Mouse (Mus musculus) CH12.LX (cell line): ENCODE results near the gene Pdss1. TPM values are rescaled to one million over a fixed set of nuclear protein-coding genes. Genes with fewer than 3 reads are reported as not detected.
"Not testable (repeated sequence)": the region's sequence is repeated elsewhere in the genome, so short reads cannot be mapped to it uniquely, and the experiment has no call there.

Source experiments
- DNase-seq: peaks from one replicate; pipeline ENCODE4 v3.0.0-alpha.2; 2013; ENCODE audit errors: extremely low read depth
- H3K27ac ChIP-seq: 2 replicates; pipeline ENCODE4 v1.5.1; 2012; ENCODE audit warnings: low read depth, mild to moderate bottlenecking, control low read depth, moderate library complexity; ENCODE audit not compliant: insufficient read depth
- H3K27me3 ChIP-seq: replicated peaks from 2 replicates; pipeline ENCODE3; 2012; ENCODE audit warnings: inconsistent platforms
- H3K36me3 ChIP-seq, 2 experiments: replicated peaks in 1 of 2; 2 replicates each; pipeline versions ENCODE3 to v1.6.1; 2012; ENCODE audit warnings: inconsistent platforms in 1 of 2, low read length in 1 of 2, mild to moderate bottlenecking in 1 of 2, mixed read lengths in 1 of 2, moderate library complexity in 1 of 2; ENCODE audit not compliant: control insufficient read depth in 1 of 2, insufficient read depth in 1 of 2
- H3K4me1 ChIP-seq, 2 experiments: 2 replicates each; pipeline ENCODE4 v1.6.1; 2012; ENCODE audit warnings: inconsistent platforms in 1 of 2, moderate library complexity in 1 of 2; ENCODE audit not compliant: insufficient read depth in 2 of 2, control insufficient read depth in 1 of 2
- H3K4me2 ChIP-seq: 2 replicates; pipeline ENCODE4 v1.6.1; 2012; ENCODE audit warnings: low read depth, mild to moderate bottlenecking, control low read depth; ENCODE audit not compliant: poor library complexity, insufficient read depth, severe bottlenecking
- H3K4me3 ChIP-seq, 3 experiments: fragments of 150-350 bp in 1 of 3; sonication (generic) in 1 of 3; replicated peaks in 1 of 3; 2 replicates each; pipeline versions ENCODE3 to v1.5.1; 2011 to 2012; ENCODE audit warnings: low read depth in 2 of 3, low read length in 2 of 3, mild to moderate bottlenecking in 2 of 3, moderate library complexity in 2 of 3, control low read depth in 1 of 3, improper control_type of control experiment in 1 of 3, inconsistent platforms in 1 of 3, mixed read lengths in 1 of 3; ENCODE audit not compliant: poor library complexity in 1 of 3
- H3K79me2 ChIP-seq: replicated peaks from 2 replicates; pipeline ENCODE4 v1.6.1; 2012; ENCODE audit warnings: mild to moderate bottlenecking, moderate library complexity; ENCODE audit not compliant: control insufficient read depth, poor library complexity, insufficient read depth, severe bottlenecking; ENCODE audit errors: extremely low read depth
- H3K9ac ChIP-seq: 2 replicates; pipeline ENCODE4 v1.6.1; 2012; ENCODE audit warnings: low read depth, mild to moderate bottlenecking, control low read depth, moderate library complexity; ENCODE audit not compliant: insufficient read depth
- H3K9me3 ChIP-seq: replicated peaks from 2 replicates; pipeline ENCODE3; 2012; ENCODE audit warnings: low read length, inconsistent platforms, mixed read lengths
- CHD1 ChIP-seq: IDR thresholded peaks from 2 replicates; pipeline ENCODE4 v1.6.1; 2012; ENCODE audit warnings: low read depth, low read length, improper control_type of control experiment, inconsistent platforms
- CTCF ChIP-seq, 2 experiments: IDR thresholded peaks in 1 of 2; conservative IDR thresholded peaks in 1 of 2; 2 replicates each; pipeline ENCODE4 v1.5.1; 2011 to 2012; ENCODE audit warnings: low read depth in 2 of 2, low read length in 2 of 2, improper control_type of control experiment in 1 of 2, inconsistent platforms in 1 of 2, mild to moderate bottlenecking in 1 of 2, moderate library complexity in 1 of 2
- E2F4 ChIP-seq: IDR thresholded peaks from 2 replicates; pipeline ENCODE4 v1.6.1; 2011; ENCODE audit warnings: low read depth, low read length, improper control_type of control experiment; ENCODE audit not compliant: insufficient replicate concordance
- EP300 ChIP-seq: IDR thresholded peaks from 2 replicates; pipeline ENCODE4 v1.6.1; 2011; ENCODE audit warnings: low read length, improper control_type of control experiment
- HCFC1 ChIP-seq: IDR thresholded peaks from 2 replicates; pipeline ENCODE4 v1.6.1; 2012; ENCODE audit warnings: low read depth, mild to moderate bottlenecking, inconsistent platforms, low read length, improper control_type of control experiment
- JUN ChIP-seq: IDR thresholded peaks from 2 replicates; pipeline ENCODE4 v1.6.1; 2011; ENCODE audit warnings: low read depth, mild to moderate bottlenecking, low read length, improper control_type of control experiment, moderate library complexity; ENCODE audit not compliant: insufficient read depth
- JUND ChIP-seq: conservative IDR thresholded peaks from 2 replicates; pipeline ENCODE4 v1.6.1; 2011; ENCODE audit warnings: low read depth, low read length, improper control_type of control experiment
- MAFK ChIP-seq: IDR thresholded peaks from 2 replicates; pipeline ENCODE4 v1.6.1; 2011; ENCODE audit warnings: low read length, improper control_type of control experiment; ENCODE audit not compliant: insufficient replicate concordance
- MAX ChIP-seq: IDR thresholded peaks from 2 replicates; pipeline ENCODE4 v1.6.1; 2011; ENCODE audit warnings: low read length, improper control_type of control experiment
- MXI1 ChIP-seq: IDR thresholded peaks from 2 replicates; pipeline ENCODE4 v1.6.1; 2011; ENCODE audit warnings: mild to moderate bottlenecking, low read depth, low read length, improper control_type of control experiment
- NELFE ChIP-seq: IDR thresholded peaks from 2 replicates; pipeline ENCODE4 v1.6.1; 2011; ENCODE audit warnings: low read depth, low read length, improper control_type of control experiment
- NRF1 ChIP-seq: IDR thresholded peaks from 2 replicates; pipeline ENCODE4 v1.6.1; 2014; ENCODE audit warnings: low read depth, mild to moderate bottlenecking, inconsistent platforms, low read length, improper control_type of control experiment, moderate library complexity
- PAX5 ChIP-seq: IDR thresholded peaks from 2 replicates; pipeline ENCODE4 v1.6.1; 2012; ENCODE audit warnings: low read length, inconsistent platforms, mixed read lengths
- RAD21 ChIP-seq: IDR thresholded peaks from 2 replicates; pipeline ENCODE4 v1.6.1; 2011; ENCODE audit warnings: low read depth, mild to moderate bottlenecking, low read length, improper control_type of control experiment, moderate library complexity
- RCOR1 ChIP-seq: conservative IDR thresholded peaks from 2 replicates; pipeline ENCODE4 v1.6.1; 2012; ENCODE audit warnings: low read depth, mild to moderate bottlenecking, inconsistent platforms, low read length, improper control_type of control experiment
- SIN3A ChIP-seq: IDR thresholded peaks from 2 replicates; pipeline ENCODE4 v1.6.1; 2012; ENCODE audit warnings: low read length, improper control_type of control experiment, inconsistent platforms
- SMC3 ChIP-seq: IDR thresholded peaks from 2 replicates; pipeline ENCODE4 v1.6.1; 2011; ENCODE audit warnings: low read depth, low read length, improper control_type of control experiment
- TCF12 ChIP-seq: IDR thresholded peaks from 2 replicates; pipeline ENCODE4 v1.6.1; 2014; ENCODE audit warnings: low read depth, mild to moderate bottlenecking, inconsistent platforms, low read length, improper control_type of control experiment
- UBTF ChIP-seq: IDR thresholded peaks from 2 replicates; pipeline ENCODE4 v1.6.1; 2012; ENCODE audit warnings: low read depth, mild to moderate bottlenecking, inconsistent platforms, low read length, improper control_type of control experiment, moderate library complexity
- ZC3H11A ChIP-seq: IDR thresholded peaks from 2 replicates; pipeline ENCODE4 v1.6.1; 2012; ENCODE audit warnings: low read depth, mild to moderate bottlenecking, inconsistent platforms, low read length, improper control_type of control experiment
- ZMIZ1 ChIP-seq: IDR thresholded peaks from 2 replicates; pipeline ENCODE4 v1.6.1; 2012; ENCODE audit warnings: low read depth, mild to moderate bottlenecking, inconsistent platforms, low read length, improper control_type of control experiment
- dilution Hi-C: fragments of 300-500 bp; cut with MboI; formaldehyde crosslinking; loops from 2 replicates; pipeline ENCODE4 v1.14.3; 2020; ENCODE audit warnings: low sequenced_read_pairs; ENCODE audit not compliant: extremely low pct_unique_long_range_greater_than_20kb, extremely low pct_ligation_motif_present
- in situ Hi-C: fragments of 300-500 bp; cut with MboI; formaldehyde crosslinking; loops from 3 replicates; pipeline ENCODE4 v1.14.3; 2019; ENCODE audit warnings: low sequenced_read_pairs, low pct_ligation_motif_present, low pct_unique_long_range_greater_than_20kb, mixed read lengths
- polyA plus RNA-seq: library from polyadenylated mRNA; unstranded; fragments of >175 nt; gene quantifications from 2 replicates; pipeline ENCODE4 v1.2.1, GENCODE M21; 2012; ENCODE audit warnings: low read depth; ENCODE audit not compliant: insufficient read length
- total RNA-seq, 2 experiments: library from RNA; depleted of rRNA; stranded (reverse); fragments of 300-350 nt in 1 of 2; fragments of >200 nt in 1 of 2; gene quantifications; 2 replicates each; pipeline ENCODE4 v1.2.3; 2012 to 2014

Pdss1 gene
- total and polyA plus RNA-seq, 3 experiments = 14.2 to 29.0 (median 27.6) TPM

- peaks cover 4 to 64% of the 10 kb centered on the region in 2 experiments for H3K36me3 ChIP-seq
- H3K9ac ChIP-seq = no peak overlapping the region
- in situ Hi-C loops = loop anchor here (5.0 to 25.0 kb wide), 2 partner anchors 95 to 900 kb away; no protein-coding TSS in a partner anchor
- peaks cover 4 to 9% of the 10 kb centered on the region in 2 experiments; a peak in 2 of 4 replicates for H3K4me1 ChIP-seq
- no peak for TF ChIP-seq SMC3
- TF ChIP-seq PAX5 = no peak
- no peak for TF ChIP-seq CHD1
- TF ChIP-seq MAX = no peak
- no peak for TF ChIP-seq NRF1
- no peak for TF ChIP-seq UBTF
- TF ChIP-seq RCOR1 = no peak
- no peak for TF ChIP-seq E2F4
- TF ChIP-seq MAFK = no peak
- TF ChIP-seq ZMIZ1 = no peak
- no peak for TF ChIP-seq NELFE
- no peak for TF ChIP-seq JUN
- TF ChIP-seq SIN3A = no peak
- TF ChIP-seq RAD21 = no peak
- no peak for TF ChIP-seq HCFC1
- no peak for TF ChIP-seq EP300
- no peak for TF ChIP-seq TCF12
- no peak for TF ChIP-seq JUND
- no peak for TF ChIP-seq MXI1
- DNase-seq = no peak
- H3K9me3 ChIP-seq = no peaks in the 10 kb centered on the region
- H3K27ac ChIP-seq = no peak overlapping the region
- no peaks in the 10 kb centered on the region for H3K27me3 ChIP-seq
- no peak overlapping the region for H3K4me2 ChIP-seq
- H3K79me2 ChIP-seq = no peaks in the 10 kb centered on the region
- dilution Hi-C loops = no loop called here
- no peak overlapping the region for H3K4me3 ChIP-seq
Observed at GRCm38 (mm10) chr2:22862194-22862593, 33.1 kb upstream of the Pdss1 start.

- H3K4me1 ChIP-seq, H3K9me3 ChIP-seq, H3K79me2 ChIP-seq, H3K4me3 ChIP-seq, H3K4me2 ChIP-seq, H3K27me3 ChIP-seq, H3K27ac ChIP-seq, H3K9ac ChIP-seq, dilution Hi-C loops: not testable (repeated sequence)
- TF ChIP-seq ZC3H11A = peak; percentile 36
- TF ChIP-seq RAD21 = peak; percentile 85
- peak; percentile 85 for TF ChIP-seq SMC3
- TF ChIP-seq CTCF (conservative IDR thresholded peaks at IDR 0.05 in 1 of 2, IDR thresholded peaks at IDR 0.05 in 1 of 2; ENCODE audit: low read depth in 2 of 2, low read length in 2 of 2) = peak; percentile 64 to 86
- peak; percentile 74 for DNase-seq
- in situ Hi-C loops = loop anchor here (5.0 to 25.0 kb wide), 2 partner anchors 97 to 902 kb away; no protein-coding TSS in a partner anchor
- peaks cover 12 to 74% of the 10 kb centered on the region in 2 experiments for H3K36me3 ChIP-seq
Observed at GRCm38 (mm10) chr2:22864394-22865037, 30.8 kb upstream of the Pdss1 start.
